Mouse (Mus musculus) kidney, adult 2 months (tissue): ENCODE data around the gene Lactb. TPM values are rescaled to one million over a fixed set of nuclear protein-coding genes. Genes with fewer than 3 reads are reported as not detected.

Experiments used
- DNase-seq: peaks from one replicate; pipeline ENCODE4 v3.0.0; 2021
- H3K27ac ChIP-seq: fragments of 200-500 bp; 2 replicates; pipeline ENCODE4 v1.5.1; 2012; ENCODE audit warnings: low read depth, low read length, control low read depth, inconsistent platforms; ENCODE audit not compliant: insufficient read depth
- H3K27me3 ChIP-seq: fragments of 200-500 bp; replicated peaks from 2 replicates; pipeline ENCODE4 v1.6.1; 2012; ENCODE audit warnings: mild to moderate bottlenecking, moderate library complexity, low read length, inconsistent platforms; ENCODE audit not compliant: control insufficient read depth, insufficient read depth
- H3K36me3 ChIP-seq: fragments of 200-500 bp; 2 replicates; pipeline ENCODE4 v1.6.1; 2012; ENCODE audit warnings: mild to moderate bottlenecking, moderate library complexity, low read length, inconsistent platforms; ENCODE audit not compliant: control insufficient read depth, insufficient read depth
- H3K4me1 ChIP-seq: fragments of 200-500 bp; 2 replicates; pipeline ENCODE4 v1.6.1; 2011; ENCODE audit warnings: low read length; ENCODE audit not compliant: control insufficient read depth, insufficient read depth
- H3K4me3 ChIP-seq: fragments of 200-500 bp; 2 replicates; pipeline ENCODE4 v1.5.1; 2011; ENCODE audit warnings: mild to moderate bottlenecking, low read depth, low read length, control low read depth; ENCODE audit not compliant: insufficient read depth
- CTCF ChIP-seq: fragments of 200-500 bp; conservative IDR thresholded peaks from 2 replicates; pipeline ENCODE4 v1.5.1; 2011; ENCODE audit warnings: low read depth, mild to moderate bottlenecking, control low read depth, low read length, moderate library complexity, mixed read lengths; ENCODE audit not compliant: insufficient read depth, insufficient read length
- POLR2A ChIP-seq: fragments of 200-500 bp; IDR thresholded peaks from one replicate; pipeline ENCODE4 v1.6.1; 2011; ENCODE audit warnings: low read depth, low read length, control low read depth
- WGBS: fragments of 180-500 bp; shearing (Covaris S2); methylation state at CpG from one replicate; pipeline ENCODE4 v1.1.7; 2018; 5-methylcytosine and 5-hydroxymethylcytosine counted together
- polyA plus RNA-seq: library from polyadenylated mRNA; depleted of rRNA; stranded (reverse); fragments of >200 nt; gene quantifications from 2 replicates; pipeline ENCODE4 v1.2.3, GENCODE M21; 2012

Lactb gene
- polyA plus RNA-seq, 1 experiment, result 24.3 TPM

DNA sequence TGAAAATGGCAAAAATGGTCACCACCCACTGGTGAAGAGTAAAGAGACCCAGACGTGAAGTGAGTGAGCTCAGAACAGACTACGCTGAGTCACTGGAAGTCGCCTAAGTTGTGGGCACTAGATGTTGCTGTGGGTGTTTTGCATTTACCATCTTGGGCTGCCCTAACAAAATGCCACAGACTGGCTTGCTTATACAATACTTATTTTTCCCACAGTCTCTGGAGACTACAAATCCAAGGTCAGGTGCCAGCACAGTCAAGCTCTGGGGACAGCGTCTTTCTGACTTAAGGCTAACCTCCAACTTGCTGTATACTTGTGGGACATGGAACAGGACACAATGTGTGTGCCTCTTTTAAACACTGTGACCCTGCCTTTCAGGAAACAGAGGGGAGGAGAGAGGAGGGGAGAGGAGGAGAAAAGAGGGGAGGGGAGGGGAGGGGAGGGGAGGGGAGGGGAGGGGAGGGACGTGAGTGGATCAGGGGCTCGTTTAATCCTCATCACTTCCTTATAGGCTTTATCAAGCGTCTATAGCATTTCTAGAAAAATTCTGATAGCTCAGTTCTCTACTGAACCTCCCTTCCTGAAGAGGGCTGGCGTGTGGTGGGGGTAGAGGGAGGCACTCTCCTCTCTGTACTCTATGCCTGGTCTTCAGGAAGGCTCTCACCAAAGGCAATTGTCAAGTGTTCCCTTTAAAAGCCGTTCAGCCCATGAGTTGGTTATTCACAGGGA is 15.9 kb upstream of the Lactb start:
- no peak overlapping the region for H3K4me3 ChIP-seq
- H3K27me3 ChIP-seq, result no peaks in the 10 kb centered on the region
- DNase-seq, result no peak
- 68% methylated on average over 9 of the region's 9 CpGs for WGBS
- no peaks in the 10 kb centered on the region for H3K36me3 ChIP-seq
- no peak overlapping the region for H3K27ac ChIP-seq
- peaks cover 13% of the 10 kb centered on the region for H3K4me1 ChIP-seq
- TF ChIP-seq POLR2A, result no peak
- TF ChIP-seq CTCF, result no peak

DNA sequence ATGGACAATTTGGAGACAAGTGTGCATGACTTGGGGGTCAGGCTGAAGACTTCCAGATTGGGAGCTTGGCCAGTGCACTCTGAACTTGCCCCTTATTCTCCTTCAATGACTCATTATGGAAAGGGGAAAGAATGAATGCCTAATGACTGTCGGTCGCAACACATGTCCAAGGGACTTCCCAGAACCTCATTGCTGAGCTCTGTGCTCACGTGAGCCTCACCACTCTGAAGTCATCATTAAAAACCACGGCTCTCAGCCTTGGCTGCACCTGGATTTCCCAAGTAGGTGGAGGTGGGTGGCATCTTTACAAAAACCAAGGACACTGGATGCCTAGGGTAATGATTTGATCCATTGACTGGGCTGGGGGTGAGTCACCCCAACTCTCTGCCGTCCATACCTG is 14.8 kb upstream of the Lactb start:
- peaks cover 13% of the 10 kb centered on the region for H3K4me1 ChIP-seq
- TF ChIP-seq POLR2A, result no peak
- no peak for TF ChIP-seq CTCF
- WGBS, result 72% methylated on average over 5 of the region's 5 CpGs
- no peak overlapping the region for H3K27ac ChIP-seq
- DNase-seq, result peak; percentile 21
- no peak overlapping the region for H3K4me3 ChIP-seq
- H3K36me3 ChIP-seq, result no peaks in the 10 kb centered on the region
- H3K27me3 ChIP-seq, result no peaks in the 10 kb centered on the region

DNA sequence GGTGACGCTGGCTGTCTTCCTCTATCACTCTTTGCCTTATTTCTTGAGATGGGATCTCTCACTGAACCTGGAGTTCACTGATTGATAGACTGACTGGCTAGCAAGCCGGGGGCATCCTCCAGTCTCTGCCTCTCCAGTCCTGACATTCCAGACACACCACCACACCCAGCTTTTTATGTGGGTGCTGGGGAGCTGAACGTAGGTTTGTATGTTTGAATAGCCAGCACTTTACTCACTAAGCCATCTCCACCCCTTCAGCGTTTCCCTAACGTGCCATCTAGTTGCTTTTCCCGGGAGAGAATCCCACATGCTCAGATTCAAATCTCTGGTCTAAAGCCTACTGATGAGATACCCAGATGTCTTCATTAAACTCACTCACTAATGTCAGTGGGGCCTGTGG is 14.3 kb upstream of the Lactb start:
- Histone ChIP-seq H3K36me3 (no peaks in the 10 kb centered on the region), H3K27me3 (no peaks in the 10 kb centered on the region), H3K4me3 (no peak overlapping the region), H3K27ac (peak overlapping the region; percentile 66), H3K4me1 (peaks cover 13% of the 10 kb centered on the region)
- TF ChIP-seq CTCF (no peak), POLR2A (no peak)
- no peak for DNase-seq
- 66% methylated on average over 6 of the region's 6 CpGs for WGBS

DNA sequence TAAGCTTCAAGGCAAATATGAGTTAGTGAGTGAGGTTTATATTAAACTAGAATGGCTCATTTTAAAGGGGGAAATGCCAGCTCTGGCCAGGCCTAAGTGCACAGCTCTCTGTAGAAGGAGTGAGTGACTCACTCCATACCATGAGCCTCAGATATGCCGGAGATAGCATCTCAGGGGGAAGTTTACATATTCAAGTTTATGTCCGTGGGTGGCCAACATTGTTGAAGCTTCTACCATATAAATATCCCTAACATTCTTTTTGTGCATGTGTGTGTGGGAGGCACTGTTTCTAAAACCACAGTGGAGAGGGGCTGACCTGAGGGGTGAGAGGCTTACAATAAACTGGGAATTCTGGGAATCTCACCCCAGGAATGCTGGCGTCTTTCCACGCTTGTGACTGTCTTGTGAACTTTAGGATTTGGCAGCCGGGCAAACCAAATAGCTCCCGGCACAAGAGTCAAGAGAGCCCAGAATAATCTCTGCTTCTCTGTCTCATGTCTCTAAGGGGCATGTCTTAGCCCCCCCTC is 13.7 kb upstream of the Lactb start:
- no peak overlapping the region for H3K4me3 ChIP-seq
- 26% methylated on average over 6 of the region's 6 CpGs for WGBS
- no peaks in the 10 kb centered on the region for H3K36me3 ChIP-seq
- H3K4me1 ChIP-seq, result peaks cover 13% of the 10 kb centered on the region
- no peak for TF ChIP-seq POLR2A
- no peak for TF ChIP-seq CTCF
- DNase-seq, result peak; percentile 85
- peak overlapping the region; percentile 82 for H3K27ac ChIP-seq
- H3K27me3 ChIP-seq, result no peaks in the 10 kb centered on the region

- no peak overlapping the region for H3K4me3 ChIP-seq
- no peaks in the 10 kb centered on the region for H3K36me3 ChIP-seq
- peak; percentile 26 for DNase-seq
- H3K4me1 ChIP-seq, result peaks cover 13% of the 10 kb centered on the region
- 37% methylated on average over 11 of the region's 11 CpGs for WGBS
- peak overlapping the region; percentile 82 for H3K27ac ChIP-seq
- no peak for TF ChIP-seq POLR2A
- TF ChIP-seq CTCF, result no peak
- H3K27me3 ChIP-seq, result no peaks in the 10 kb centered on the region
Measured at GRCm38 (mm10) chr9:66988198-66988887, 13.1 kb upstream of the Lactb start.

- no peaks in the 10 kb centered on the region for H3K27me3 ChIP-seq
- DNase-seq, result no peak
- H3K4me3 ChIP-seq, result no peak overlapping the region
- 67% methylated on average over 7 of the region's 7 CpGs for WGBS
- H3K4me1 ChIP-seq, result peaks cover 13% of the 10 kb centered on the region
- TF ChIP-seq CTCF (no peak), POLR2A (no peak)
- H3K27ac ChIP-seq, result no peak overlapping the region
- H3K36me3 ChIP-seq, result no peaks in the 10 kb centered on the region
Measured at GRCm38 (mm10) chr9:66985377-66985776, 10.1 kb upstream of the Lactb start.

- TF ChIP-seq CTCF (no peak), POLR2A (no peak)
- no peak overlapping the region for H3K4me3 ChIP-seq
- WGBS, result 36% methylated on average over 7 of the region's 7 CpGs
- H3K27me3 ChIP-seq, result no peaks in the 10 kb centered on the region
- no peaks in the 10 kb centered on the region for H3K36me3 ChIP-seq
- DNase-seq, result no peak
- no peaks in the 10 kb centered on the region for H3K4me1 ChIP-seq
- no peak overlapping the region for H3K27ac ChIP-seq
Measured at GRCm38 (mm10) chr9:66982085-66982484, 6.8 kb upstream of the Lactb start.
